ENCODE assay signal across 24 mouse cellular contexts in genomic region chr11:45116702-45117101, GRCm38 (mm10).
DNase-seq lines count a peak whose midpoint lies in the region; ATAC-seq and TF ChIP-seq lines count a peak whose summit lies in the region.
"Had no signal": no experiment of that assay in that cellular context is flagged by ENCODE, and none has a peak within 500 bp of the region (broad histone marks: within the 10 kb centered on the region; RNA-seq: fewer than 3 reads in every experiment).

No protein-coding gene starts in this region.

- WGBS in forebrain, embryonic 14.5 days: 41% methylated on average over 1 of the region's 1 CpGs

- in situ Hi-C loops in CH12.LX (cut with MboI; ENCODE audit: low pct_ligation_motif_present, low pct_unique_long_range_greater_than_20kb, low sequenced_read_pairs): no loop called here

- H3K4me3 ChIP-seq in CH12.LX (replicated peaks in 1 of 3; ENCODE audit: low read depth in 2 of 3, low read length in 2 of 3, poor library complexity in 1 of 3): no peak overlapping the region
- H3K4me3 ChIP-seq in forebrain, embryonic 14.5 days (ENCODE audit: low read depth, low read length): no peak overlapping the region
- H3K4me3 ChIP-seq: forebrain, embryonic 13.5 days; hindbrain, embryonic 10.5 days; megakaryocyte, embryonic 14.5 days; midbrain, embryonic 13.5 days; neural tube, embryonic 12.5 days had no signal

- no peak for TF ChIP-seq POLR2A in CH12.LX (IDR thresholded peaks at IDR 0.05; ENCODE audit: low read depth, low read length)

- H3K4me1 ChIP-seq in CH12.LX (ENCODE audit: control insufficient read depth in 1 of 2, insufficient read depth in 2 of 2): peaks cover 0 to 11% of the 10 kb centered on the region in 2 experiments; a peak in 2 of 4 replicates
- no peaks in the 10 kb centered on the region for H3K4me1 ChIP-seq in forebrain, embryonic 14.5 days (ENCODE audit: control insufficient read depth, insufficient read depth, low read length)
- H3K4me1 ChIP-seq: forebrain, embryonic 13.5 days; hindbrain, embryonic 10.5 days; megakaryocyte, embryonic 14.5 days; midbrain, embryonic 13.5 days; neural tube, embryonic 12.5 days had no signal

- H3K36me3 ChIP-seq in CH12.LX (replicated peaks in 1 of 2; ENCODE audit: control insufficient read depth in 1 of 2, insufficient read depth in 1 of 2, low read length in 1 of 2): no peaks in the 10 kb centered on the region
- no peaks in the 10 kb centered on the region for H3K36me3 ChIP-seq in splenic B cell, adult 2 months (ENCODE audit: control insufficient read depth, insufficient read depth, low read length, poor library complexity, severe bottlenecking)
- H3K36me3 ChIP-seq in forebrain, embryonic 14.5 days (ENCODE audit: control insufficient read depth, insufficient read depth, low read length): no peaks in the 10 kb centered on the region
- H3K36me3 ChIP-seq: hindbrain, embryonic 10.5 days; midbrain, embryonic 13.5 days; neural tube, embryonic 12.5 days had no signal

- H3K4me2 ChIP-seq in CH12.LX (ENCODE audit: insufficient read depth, low read depth, poor library complexity, severe bottlenecking): no peak overlapping the region
- no peak overlapping the region for H3K4me2 ChIP-seq in forebrain, embryonic 14.5 days (ENCODE audit: low read length)
- H3K4me2 ChIP-seq: forebrain, embryonic 13.5 days; heart, embryonic 11.5 days; midbrain, embryonic 13.5 days; neural tube, embryonic 12.5 days had no signal

- no peaks in the 10 kb centered on the region for H3K27me3 ChIP-seq in CH12.LX (replicated peaks)
- no peaks in the 10 kb centered on the region for H3K27me3 ChIP-seq in splenic B cell, adult 2 months (ENCODE audit: control insufficient read depth, insufficient read depth, low read length, poor library complexity, severe bottlenecking)
- H3K27me3 ChIP-seq in forebrain, embryonic 14.5 days (replicated peaks; ENCODE audit: control insufficient read depth, insufficient read depth, low read length): no peaks in the 10 kb centered on the region
- H3K27me3 ChIP-seq: forebrain, embryonic 13.5 days; megakaryocyte, embryonic 14.5 days; midbrain, embryonic 13.5 days; neural tube, embryonic 12.5 days had no signal

- dilution Hi-C loops in CH12.LX (cut with MboI; ENCODE audit: extremely low pct_ligation_motif_present, extremely low pct_unique_long_range_greater_than_20kb, low sequenced_read_pairs): no loop called here

- ATAC-seq in monocyte, adult 5-6 weeks (replicated peaks; ENCODE audit: insufficient number of reproducible peaks, low FRiP score, low TSS enrichment, poor library complexity, severe bottlenecking): peak; percentile 59
- no peak for ATAC-seq in megakaryocyte progenitor cell, adult 5-6 weeks (replicated peaks; ENCODE audit: poor library complexity)
- ATAC-seq in forebrain, embryonic 14.5 days: no peak
- ATAC-seq: forebrain, embryonic 13.5 days; hindbrain, embryonic 16.5 days; intestine, embryonic 16.5 days; midbrain, embryonic 13.5 days had no signal

- peak; percentile 2 to 10 for DNase-seq in lung, adult 18-20 months
- DNase-seq in lung, postnatal 10 days: no peak
- DNase-seq in CH12.LX (ENCODE audit: extremely low read depth): peak; percentile 27
- peak; percentile 78 for DNase-seq in splenic B cell, adult 2 months (ENCODE audit: low read depth, low spot score)
- no peak for DNase-seq in forebrain, embryonic 14.5 days (ENCODE audit: low spot score)
- DNase-seq: adrenal gland, postnatal 14 days; cerebellum, adult 8-10 months; cerebellum, postnatal 36 days; gastrocnemius, postnatal 10 days; kidney, adult 9 months; kidney, postnatal 25 days; layer of hippocampus, postnatal 36 days; right cerebral cortex, adult 18-20 months; right cerebral cortex, postnatal 4 days had no signal

- H3K79me2 ChIP-seq in CH12.LX (replicated peaks; ENCODE audit: control insufficient read depth, extremely low read depth, insufficient read depth, poor library complexity, severe bottlenecking): no peaks in the 10 kb centered on the region

- no peak for TF ChIP-seq EP300 in CH12.LX (IDR thresholded peaks at IDR 0.05; ENCODE audit: low read length)

- H3K9me3 ChIP-seq in CH12.LX (replicated peaks; ENCODE audit: low read length): no peaks in the 10 kb centered on the region
- H3K9me3 ChIP-seq in forebrain, embryonic 14.5 days (replicated peaks; ENCODE audit: control insufficient read depth, low read length): no peaks in the 10 kb centered on the region
- H3K9me3 ChIP-seq: forebrain, embryonic 13.5 days; hindbrain, embryonic 10.5 days; megakaryocyte, embryonic 14.5 days; midbrain, embryonic 13.5 days; neural tube, embryonic 12.5 days had no signal

- TF ChIP-seq CTCF in CH12.LX (conservative IDR thresholded peaks at IDR 0.05 in 1 of 2, IDR thresholded peaks at IDR 0.05 in 1 of 2; ENCODE audit: low read depth in 2 of 2, low read length in 2 of 2): no peak

- no peak for TF ChIP-seq RAD21 in CH12.LX (IDR thresholded peaks at IDR 0.05; ENCODE audit: low read depth, low read length)

- H3K27ac ChIP-seq in CH12.LX (ENCODE audit: insufficient read depth, low read depth): no peak overlapping the region
- H3K27ac ChIP-seq in forebrain, embryonic 14.5 days (ENCODE audit: low read depth, low read length): no peak overlapping the region
- H3K27ac ChIP-seq: forebrain, embryonic 13.5 days; hindbrain, embryonic 10.5 days; midbrain, embryonic 13.5 days; neural tube, embryonic 12.5 days had no signal

- no peak overlapping the region for H3K9ac ChIP-seq in CH12.LX (ENCODE audit: insufficient read depth, low read depth)
- no peak overlapping the region for H3K9ac ChIP-seq in forebrain, embryonic 14.5 days (ENCODE audit: low read length)
- H3K9ac ChIP-seq: forebrain, embryonic 13.5 days; midbrain, embryonic 13.5 days; neural tube, embryonic 12.5 days had no signal

TF ChIP-seq in CH12.LX, 34 proteins besides CTCF, POLR2A, EP300 and RAD21:
- TF ChIP-seq NRF1 (IDR thresholded peaks at IDR 0.05; ENCODE audit: low read depth, low read length) (no peak), TBP (conservative IDR thresholded peaks at IDR 0.05; ENCODE audit: low read depth, low read length) (no peak), JUN (IDR thresholded peaks at IDR 0.05; ENCODE audit: insufficient read depth, low read depth, low read length) (no peak), NELFE (IDR thresholded peaks at IDR 0.05; ENCODE audit: low read depth, low read length) (no peak), BHLHE40 (IDR thresholded peaks at IDR 0.05; ENCODE audit: low read depth, low read length) (no peak), MAFK (IDR thresholded peaks at IDR 0.05; ENCODE audit: insufficient replicate concordance, low read length) (no peak), USF1 (IDR thresholded peaks at IDR 0.05; ENCODE audit: low read depth, low read length) (no peak), CHD1 (IDR thresholded peaks at IDR 0.05; ENCODE audit: low read depth, low read length) (no peak), MXI1 (IDR thresholded peaks at IDR 0.05; ENCODE audit: low read depth, low read length) (no peak), E2F4 (IDR thresholded peaks at IDR 0.05; ENCODE audit: insufficient replicate concordance, low read depth, low read length) (no peak), ZC3H11A (IDR thresholded peaks at IDR 0.05; ENCODE audit: low read depth, low read length) (no peak), MAZ (IDR thresholded peaks at IDR 0.05; ENCODE audit: low read depth, low read length) (no peak), JUND (conservative IDR thresholded peaks at IDR 0.05; ENCODE audit: low read depth, low read length) (no peak), CHD2 (IDR thresholded peaks at IDR 0.05; ENCODE audit: low read length) (no peak), USF2 (conservative IDR thresholded peaks at IDR 0.05; ENCODE audit: low read depth, low read length) (no peak), RCOR1 (conservative IDR thresholded peaks at IDR 0.05; ENCODE audit: low read depth, low read length) (no peak), ZMIZ1 (IDR thresholded peaks at IDR 0.05; ENCODE audit: low read depth, low read length) (no peak), UBTF (IDR thresholded peaks at IDR 0.05; ENCODE audit: low read depth, low read length) (no peak)

Comparison
In these comparisons a context has a peak if more than half of its experiments do, and no peak if none do; other contexts are left out.
1. DNase-seq: peak in lung, adult 18-20 months (2 of 2), CH12.LX (single experiment) and splenic B cell, adult 2 months (single experiment); none in lung, postnatal 10 days (single experiment) and forebrain, embryonic 14.5 days (single experiment).